Mouse (Mus musculus) ES-Bruce4 (cell line): ENCODE measurements at regions not wholly inside any gene's neighbourhood (a gene's known extent, or its start where the extent isn't known, plus 50 kb on each side); places are given as distances from the start of the nearest gene placed in this dataset.

Source experiments
- H3K27ac ChIP-seq: 2 replicates; pipeline ENCODE4 v1.5.1; 2012; ENCODE audit warnings: low read length, inconsistent platforms; ENCODE audit not compliant: insufficient read depth
- H3K27me3 ChIP-seq: 2 replicates; pipeline ENCODE4 v1.6.1; 2012; ENCODE audit warnings: mild to moderate bottlenecking, low read length, inconsistent platforms; ENCODE audit not compliant: control insufficient read depth, poor library complexity, insufficient read depth, severe bottlenecking
- H3K36me3 ChIP-seq: 2 replicates; pipeline ENCODE4 v1.6.1; 2012; ENCODE audit warnings: inconsistent platforms, mild to moderate bottlenecking, low read length, moderate library complexity; ENCODE audit not compliant: control insufficient read depth, poor library complexity, insufficient read depth, severe bottlenecking
- H3K4me1 ChIP-seq: one replicate; pipeline ENCODE4 v1.8.1; 2011; ENCODE audit warnings: low read length; ENCODE audit not compliant: control insufficient read depth, insufficient read depth
- H3K4me3 ChIP-seq: 2 replicates; pipeline ENCODE4 v1.5.1; 2011; ENCODE audit warnings: low read depth, mild to moderate bottlenecking, low read length
- H3K9ac ChIP-seq: 2 replicates; pipeline ENCODE4 v1.6.1; 2012; ENCODE audit warnings: low read depth, mild to moderate bottlenecking, inconsistent platforms; ENCODE audit not compliant: poor library complexity, severe bottlenecking
- H3K9me3 ChIP-seq: replicated peaks from 2 replicates; pipeline ENCODE4 v1.6.1; 2012; ENCODE audit warnings: mild to moderate bottlenecking, low read length, inconsistent platforms; ENCODE audit not compliant: control insufficient read depth, poor library complexity, insufficient read depth, severe bottlenecking
- CTCF ChIP-seq: IDR thresholded peaks from one replicate; pipeline ENCODE4 v1.8.1; 2011; ENCODE audit warnings: low read depth, low read length
- EP300 ChIP-seq: IDR thresholded peaks from 2 replicates; pipeline ENCODE4 v1.6.1; 2011; ENCODE audit warnings: low read depth, low read length; ENCODE audit not compliant: insufficient read depth
- POLR2A ChIP-seq: IDR thresholded peaks from one replicate; pipeline ENCODE4 v1.8.1; 2011; ENCODE audit warnings: low read length; ENCODE audit not compliant: insufficient read depth

DNA sequence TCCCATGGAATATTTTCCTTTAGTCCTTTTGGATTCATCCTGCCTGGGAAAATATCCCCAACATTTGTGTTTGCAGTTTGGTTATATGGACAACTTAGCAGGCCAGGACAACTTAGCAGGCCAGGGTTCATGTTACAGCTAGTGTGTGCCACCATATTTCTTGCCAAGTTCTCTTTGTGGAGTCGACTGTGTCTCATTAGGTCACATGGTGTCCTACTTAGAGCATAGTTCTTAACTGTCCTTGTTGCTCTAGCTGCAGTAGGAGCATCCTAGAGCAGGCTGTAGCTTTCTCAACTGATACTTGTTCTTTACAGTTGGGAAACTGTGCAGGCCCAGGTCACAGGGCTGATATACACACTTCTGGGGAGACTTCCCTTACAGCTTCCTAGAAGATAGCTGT, 126.4 kb upstream of the Sox11 start:
- Histone ChIP-seq H3K27ac (no peak overlapping the region), H3K4me1 (no peaks in the 10 kb centered on the region), H3K9me3 (no peaks in the 10 kb centered on the region), H3K27me3 (no peaks in the 10 kb centered on the region), H3K36me3 (no peaks in the 10 kb centered on the region), H3K9ac (no peak overlapping the region), H3K4me3 (no peak overlapping the region)
- no peak for TF ChIP-seq EP300
- TF ChIP-seq CTCF, result no peak
- TF ChIP-seq POLR2A, result no peak

DNA sequence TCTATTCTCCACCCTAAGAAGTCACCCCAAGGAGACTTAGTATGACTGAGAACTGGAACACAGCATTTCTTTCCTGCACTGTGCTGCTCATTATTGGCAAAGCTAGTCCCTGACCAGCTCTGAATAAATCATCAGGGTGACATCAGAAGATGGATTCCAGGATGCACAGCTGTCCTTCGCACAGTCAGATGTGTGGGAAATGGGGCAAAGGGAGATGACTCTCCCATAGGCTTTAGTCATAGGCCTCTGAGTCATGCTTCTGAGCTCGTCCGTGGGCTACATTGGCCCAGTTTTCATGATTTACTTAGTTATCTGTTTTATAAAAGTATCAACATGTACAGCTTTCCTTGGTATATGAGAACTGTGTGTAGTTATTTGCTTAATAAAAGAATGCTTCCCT, 125.8 kb upstream of the Sox11 start:
- Histone ChIP-seq H3K27ac (no peak overlapping the region), H3K9me3 (no peaks in the 10 kb centered on the region), H3K36me3 (no peaks in the 10 kb centered on the region), H3K4me1 (no peaks in the 10 kb centered on the region), H3K9ac (no peak overlapping the region), H3K27me3 (no peaks in the 10 kb centered on the region), H3K4me3 (no peak overlapping the region)
- TF ChIP-seq EP300 (no peak), POLR2A (no peak), CTCF (no peak)

DNA sequence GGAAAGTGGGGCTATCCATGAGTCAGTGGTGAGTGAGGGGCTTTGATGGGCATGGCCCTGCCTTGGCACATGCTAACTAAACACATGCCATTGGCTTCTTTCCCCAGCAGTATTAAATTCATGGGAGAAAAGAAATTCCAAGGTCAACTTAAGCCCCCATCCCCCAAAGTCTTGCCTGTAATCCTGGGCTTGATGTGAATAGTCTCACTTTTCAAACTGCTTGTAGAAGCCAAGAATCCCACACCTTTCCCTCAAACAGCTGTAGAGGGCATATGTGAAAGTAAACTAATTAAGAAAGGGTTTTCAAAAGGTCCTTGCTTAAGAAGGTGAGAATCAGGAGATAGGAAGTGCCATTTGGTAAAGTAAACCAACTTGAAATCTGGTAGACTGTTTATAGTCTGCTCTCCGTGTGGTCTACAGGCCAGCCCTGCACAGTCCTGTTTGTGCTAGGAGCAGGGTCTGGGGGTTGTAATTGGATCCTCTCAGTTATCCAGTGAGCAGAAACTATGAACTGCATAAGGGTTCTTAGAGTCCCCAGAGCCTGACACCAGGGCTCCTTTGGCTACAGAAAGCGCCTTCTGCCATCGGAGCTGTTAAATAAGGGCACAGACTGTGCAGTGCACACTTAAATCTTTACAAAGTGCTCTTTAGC, 123.3 kb upstream of the Sox11 start:
- H3K9ac ChIP-seq, result no peak overlapping the region
- TF ChIP-seq POLR2A, result no peak
- no peak for TF ChIP-seq CTCF
- TF ChIP-seq EP300, result no peak
- H3K27me3 ChIP-seq, result no peaks in the 10 kb centered on the region
- no peak overlapping the region for H3K4me3 ChIP-seq
- no peaks in the 10 kb centered on the region for H3K9me3 ChIP-seq
- no peak overlapping the region for H3K27ac ChIP-seq
- H3K4me1 ChIP-seq, result no peaks in the 10 kb centered on the region
- no peaks in the 10 kb centered on the region for H3K36me3 ChIP-seq

DNA sequence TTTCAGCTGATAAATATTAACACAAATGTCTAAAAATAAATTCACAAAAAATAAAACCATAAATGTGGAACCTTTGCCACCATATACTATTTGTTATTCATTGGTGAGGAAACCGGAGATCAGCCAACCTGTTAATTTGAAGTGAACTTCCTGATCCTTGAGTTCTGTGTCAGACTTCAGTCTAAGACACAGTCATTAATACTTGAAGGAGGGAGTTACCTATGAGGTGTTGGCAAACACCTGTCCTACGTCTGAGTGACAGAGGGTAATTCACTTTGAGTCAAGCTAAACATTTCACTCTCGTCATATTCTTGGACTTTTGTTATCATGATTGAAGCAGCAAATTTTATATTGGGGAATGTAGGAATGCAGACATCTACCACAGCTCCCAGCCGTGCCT, 116.3 kb upstream of the Sox11 start:
- H3K36me3 ChIP-seq, result no peaks in the 10 kb centered on the region
- H3K9me3 ChIP-seq, result no peaks in the 10 kb centered on the region
- H3K27ac ChIP-seq, result no peak overlapping the region
- H3K4me1 ChIP-seq, result no peaks in the 10 kb centered on the region
- no peak for TF ChIP-seq EP300
- no peak for TF ChIP-seq CTCF
- no peak for TF ChIP-seq POLR2A
- no peak overlapping the region for H3K4me3 ChIP-seq
- no peak overlapping the region for H3K9ac ChIP-seq
- H3K27me3 ChIP-seq, result no peaks in the 10 kb centered on the region

DNA sequence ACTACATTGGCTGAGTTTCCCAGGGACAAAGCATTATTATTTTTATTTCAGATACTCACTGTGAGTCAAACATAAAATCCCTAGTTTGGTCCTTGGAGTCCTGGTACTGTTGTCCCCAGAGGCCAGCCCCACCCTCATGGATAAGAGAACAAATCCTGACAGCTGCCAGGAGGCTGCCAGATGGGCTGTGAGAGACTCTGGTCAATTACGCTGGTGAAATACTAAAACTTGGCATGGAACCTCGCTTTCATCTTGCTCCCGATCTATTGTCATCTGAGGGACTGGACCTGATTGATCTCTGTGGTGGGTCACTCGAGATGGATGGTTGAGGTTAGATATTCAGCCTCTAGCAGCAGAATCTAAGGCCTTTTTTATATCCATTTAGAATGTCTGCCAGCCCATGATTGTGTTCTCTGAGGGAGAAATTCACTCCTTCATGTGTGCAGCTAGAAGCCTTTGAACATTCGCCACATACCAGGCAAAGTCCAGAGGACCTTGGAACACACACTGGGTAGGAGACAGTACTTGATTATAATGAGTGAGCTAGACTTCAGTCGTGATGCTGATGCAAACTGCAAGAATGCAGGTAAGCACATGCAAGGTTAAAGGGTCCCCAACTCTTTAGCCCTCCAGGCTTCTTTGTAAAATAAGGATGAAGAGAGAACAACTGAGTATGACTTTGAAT, 95.4 kb upstream of the Sox11 start:
- Histone ChIP-seq H3K27me3 (no peaks in the 10 kb centered on the region), H3K4me3 (no peak overlapping the region), H3K9ac (no peak overlapping the region), H3K27ac (no peak overlapping the region), H3K4me1 (no peaks in the 10 kb centered on the region), H3K36me3 (no peaks in the 10 kb centered on the region), H3K9me3 (no peaks in the 10 kb centered on the region)
- TF ChIP-seq CTCF, result no peak
- no peak for TF ChIP-seq EP300
- no peak for TF ChIP-seq POLR2A

DNA sequence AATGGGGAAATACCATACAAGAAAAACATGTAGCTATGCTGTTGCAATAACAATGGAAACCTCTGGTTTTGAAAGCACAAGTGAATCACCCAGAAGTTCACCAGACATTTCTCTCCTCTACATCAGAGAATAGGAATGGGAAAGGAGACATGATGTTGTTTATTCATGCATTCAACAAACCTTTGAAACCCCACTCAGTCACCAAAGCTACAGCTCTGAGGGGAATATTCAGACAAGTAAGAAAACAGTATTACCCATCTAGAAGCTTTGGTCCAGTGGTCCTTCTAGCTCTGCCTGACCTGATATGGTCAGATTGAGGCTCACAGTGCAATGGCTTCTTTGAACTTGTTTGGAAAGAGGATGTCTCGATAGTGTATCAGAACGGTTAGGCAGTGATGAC, 89.0 kb upstream of the Sox11 start:
- Histone ChIP-seq H3K9ac (no peak overlapping the region), H3K4me1 (no peaks in the 10 kb centered on the region), H3K27me3 (no peaks in the 10 kb centered on the region), H3K4me3 (no peak overlapping the region), H3K36me3 (no peaks in the 10 kb centered on the region), H3K27ac (no peak overlapping the region), H3K9me3 (no peaks in the 10 kb centered on the region)
- TF ChIP-seq EP300 (no peak), POLR2A (no peak), CTCF (no peak)
